Mouse (Mus musculus) lung, postnatal 0 days (tissue): ENCODE data around the gene E4f1.

Experiments
- CTCF ChIP-seq: IDR thresholded peaks from 2 replicates; pipeline ENCODE4 v1.5.1; 2016; ENCODE audit warnings: antibody characterized with exemption, mild to moderate bottlenecking
- EP300 ChIP-seq: IDR thresholded peaks from 2 replicates; pipeline ENCODE4 v1.6.1; 2016; ENCODE audit warnings: antibody characterized with exemption, mild to moderate bottlenecking, control low read depth

GRCm38 (mm10) chr17:24504085-24504484, 34.0 kb upstream of the E4f1 start:
- TF ChIP-seq CTCF (no peak), EP300 (no peak)
